Mouse (Mus musculus) erythroblast, adult 5-6 weeks (primary cell): ENCODE measurements around the gene Lct. TPM values are rescaled to one million over a fixed set of nuclear protein-coding genes. Genes with fewer than 3 reads are reported as not detected.
"Not testable (repeated sequence)": the region's sequence is repeated elsewhere in the genome, so short reads cannot be mapped to it uniquely, and the experiment has no call there.

Experiments
- ATAC-seq: replicated peaks from 2 replicates; pipeline ENCODE4 v1.8.0; 2016; ENCODE audit warnings: moderate number of reproducible peaks, mild to moderate bottlenecking, moderate TSS enrichment, inconsistent platforms; ENCODE audit not compliant: poor library complexity, low FRiP score, severe bottlenecking
- total RNA-seq, 2 experiments: library from RNA; stranded (forward) in 1 of 2; stranded (reverse) in 1 of 2; fragments of 150-400 nt in 1 of 2; fragments of 200-764, 138-1000 nt in 1 of 2; gene quantifications; 2 replicates each; pipeline versions ENCODE4 v1.2.3 to v1.2.4; 2015 to 2017; ENCODE audit warnings: low replicate concordance in 2 of 2

The Lct gene
- 0.42 and 0.58 TPM in 2 replicates for total RNA-seq (2015; ENCODE audit: low replicate concordance)
- total RNA-seq (2017; ENCODE audit: low replicate concordance): 0.14 and 0.34 TPM in 2 replicates

DNA sequence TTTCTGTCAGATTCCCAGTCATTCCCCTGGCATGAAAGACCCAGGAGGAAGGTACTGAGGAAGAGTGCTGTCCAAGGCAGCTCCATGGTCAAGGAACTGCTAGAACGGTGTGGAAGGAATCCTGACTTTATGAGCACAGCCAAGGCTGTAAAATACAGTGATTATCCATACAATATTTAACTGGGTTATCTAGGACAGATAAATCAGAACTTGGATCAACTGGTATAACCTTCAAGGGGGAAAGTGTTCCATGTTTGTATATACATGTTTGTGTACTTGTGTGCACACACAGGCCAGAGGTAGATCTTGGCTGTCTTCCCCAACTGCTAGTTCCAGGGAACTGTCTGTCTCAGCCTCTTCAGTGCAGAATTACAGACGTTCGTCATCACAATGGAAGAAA is at the start of gene Lct:
Gene Lct, minus strand, starts transcription at position 101 of the 400 bp plus-strand sequence.
- ATAC-seq: no peak

DNA sequence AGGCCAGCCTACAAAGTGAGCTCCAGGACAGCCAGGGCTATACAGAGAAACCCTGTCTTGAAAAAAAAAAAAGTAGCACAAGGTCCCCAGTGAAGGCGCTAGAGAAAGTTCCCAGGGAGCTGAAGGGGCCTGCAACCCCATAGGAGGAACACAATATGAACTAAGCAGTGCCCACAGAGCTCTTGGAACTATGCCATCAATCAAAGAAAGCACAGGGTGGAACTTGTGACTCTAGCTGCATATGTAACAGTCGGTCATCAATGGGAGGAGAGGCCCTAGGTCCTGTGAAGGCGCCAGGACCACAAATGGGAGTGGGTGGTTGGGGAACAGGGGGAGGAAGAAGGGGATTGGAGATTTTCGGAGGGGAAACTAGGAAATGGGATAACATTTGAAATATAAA is 48.7 kb upstream of the Lct start:
- ATAC-seq: no peak

DNA sequence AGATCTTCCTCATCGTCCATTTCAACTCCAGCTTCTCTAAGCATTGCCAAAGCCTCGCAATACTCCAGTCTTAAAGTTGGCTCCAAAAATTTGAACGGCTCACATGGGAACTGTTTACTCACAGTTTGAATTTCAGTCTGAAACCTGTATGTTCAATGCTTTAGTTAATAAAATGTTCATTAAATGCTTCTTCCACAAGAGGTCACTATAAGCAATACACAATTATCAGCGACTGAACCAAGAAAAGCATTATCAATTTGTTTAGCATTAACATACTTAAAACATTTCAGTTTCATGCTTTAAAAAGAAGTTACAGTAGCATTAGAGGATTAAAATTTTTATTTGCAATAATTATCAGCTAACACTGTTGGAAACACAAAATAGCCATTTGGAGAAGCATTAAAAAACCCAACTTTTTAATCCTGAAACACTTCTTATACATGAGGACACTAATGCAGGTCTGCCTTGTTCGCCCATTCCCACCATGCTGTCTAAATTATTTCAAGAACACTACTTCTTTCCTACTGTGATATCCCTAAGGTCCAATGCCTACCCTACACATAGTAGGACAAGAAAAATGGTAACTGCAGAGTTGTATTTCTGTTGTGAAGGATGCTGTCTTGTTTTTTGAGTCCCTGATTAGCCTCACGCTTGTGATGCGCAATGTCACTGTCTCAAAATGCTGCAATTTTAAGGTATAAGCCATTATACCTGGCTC is 44.2 kb upstream of the Lct start:
- ATAC-seq: 0 out of 2 replicates have a peak, but pooled peaks have one; percentile 55

DNA sequence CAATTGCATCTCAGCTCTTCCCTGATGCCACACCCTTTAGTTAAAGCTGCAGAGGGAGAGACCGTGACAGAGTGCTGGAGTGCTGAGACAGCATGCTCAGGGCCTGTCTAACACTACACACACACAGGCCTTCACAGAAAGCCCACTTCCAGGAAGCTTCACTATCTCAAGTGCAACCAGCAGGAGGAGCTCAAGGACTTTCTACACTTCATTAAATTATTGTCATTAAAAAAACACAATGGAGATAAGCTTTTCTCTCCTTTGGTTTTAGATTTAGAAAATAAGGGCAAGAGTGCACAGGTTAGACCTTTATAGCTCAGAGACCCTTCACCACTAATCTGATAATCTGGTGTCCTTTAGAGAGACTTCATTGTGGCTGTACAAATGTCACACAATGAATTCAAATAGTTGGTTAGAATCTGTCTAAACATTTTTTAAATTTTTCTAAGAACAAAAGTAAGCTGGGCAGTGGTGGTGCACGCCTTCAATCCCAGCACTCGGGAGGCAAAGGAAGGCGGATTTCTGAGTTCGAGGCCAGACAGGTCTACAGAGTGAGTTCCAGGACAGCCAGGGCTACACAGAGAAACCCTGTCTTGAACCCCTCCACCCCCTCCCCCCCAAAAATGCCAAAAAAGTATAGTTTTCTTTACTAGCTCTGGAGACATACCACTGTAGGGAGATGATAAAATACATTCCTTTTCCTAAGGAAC is 40.8 kb upstream of the Lct start:
- ATAC-seq: peak; percentile 69; the same call in 1 of the 2 replicates

DNA sequence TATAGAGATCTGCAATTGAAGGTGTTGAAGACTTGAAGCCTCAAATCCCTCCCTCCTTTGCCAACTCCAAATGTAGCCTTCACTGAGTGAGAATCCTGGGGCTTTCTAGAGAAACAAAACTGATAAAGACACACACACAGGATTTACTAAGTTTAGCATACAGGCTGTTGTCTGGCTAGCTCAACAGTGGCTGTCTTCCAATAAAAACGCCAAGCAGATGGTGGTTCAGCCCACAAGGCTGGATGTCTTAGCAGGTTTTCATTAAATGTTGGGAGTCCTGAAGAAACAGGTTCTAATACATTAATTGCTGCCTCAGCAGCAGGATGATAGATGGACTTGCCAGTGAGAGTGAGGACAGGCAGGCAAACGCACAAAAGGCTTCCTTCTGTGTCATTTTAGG is 32.5 kb upstream of the Lct start:
- ATAC-seq: no peak

DNA sequence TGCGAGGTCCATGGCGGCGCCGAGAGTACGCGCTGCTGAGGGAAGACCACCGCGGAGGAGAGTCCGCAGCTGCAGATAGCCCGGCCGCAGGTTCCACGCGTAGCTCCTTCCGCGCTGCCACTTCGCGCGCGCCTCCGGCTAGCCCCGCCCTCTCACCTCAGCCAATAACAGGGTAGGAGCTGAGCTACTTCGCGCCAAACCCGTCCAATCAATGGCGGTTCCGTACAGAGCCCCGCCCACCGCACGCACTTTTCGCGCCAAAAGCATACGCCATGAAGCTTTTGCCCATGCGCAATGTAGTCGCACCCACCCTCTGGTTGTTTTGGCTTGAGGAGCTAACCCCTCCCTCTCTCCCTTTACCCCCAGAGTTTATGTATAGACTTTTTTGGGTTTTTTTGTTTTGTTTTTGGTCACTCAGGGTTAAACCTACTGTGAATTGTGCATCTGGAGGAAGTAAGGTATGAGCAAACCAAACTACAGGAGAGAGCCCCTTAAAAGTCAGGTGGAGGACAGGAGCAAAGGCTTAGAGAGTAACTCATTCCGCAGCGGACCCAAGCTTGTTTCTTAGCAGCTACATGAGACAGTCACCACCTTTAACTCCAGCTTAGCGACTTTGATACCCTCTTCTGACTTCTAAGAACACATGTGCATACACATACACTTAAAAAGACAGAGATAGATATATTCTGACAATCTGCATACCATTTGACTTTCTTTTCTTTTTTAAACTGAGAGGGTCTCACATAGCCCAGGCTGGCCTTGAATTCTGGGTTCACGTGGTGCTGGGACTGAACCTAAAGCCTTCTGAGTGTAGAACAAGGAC is 31.6 kb upstream of the Lct start, which contains the start of gene Mcm6:
Gene Mcm6, minus strand, starts transcription at position 111 of the 823 bp plus-strand sequence.
- ATAC-seq: peak; percentile 85

DNA sequence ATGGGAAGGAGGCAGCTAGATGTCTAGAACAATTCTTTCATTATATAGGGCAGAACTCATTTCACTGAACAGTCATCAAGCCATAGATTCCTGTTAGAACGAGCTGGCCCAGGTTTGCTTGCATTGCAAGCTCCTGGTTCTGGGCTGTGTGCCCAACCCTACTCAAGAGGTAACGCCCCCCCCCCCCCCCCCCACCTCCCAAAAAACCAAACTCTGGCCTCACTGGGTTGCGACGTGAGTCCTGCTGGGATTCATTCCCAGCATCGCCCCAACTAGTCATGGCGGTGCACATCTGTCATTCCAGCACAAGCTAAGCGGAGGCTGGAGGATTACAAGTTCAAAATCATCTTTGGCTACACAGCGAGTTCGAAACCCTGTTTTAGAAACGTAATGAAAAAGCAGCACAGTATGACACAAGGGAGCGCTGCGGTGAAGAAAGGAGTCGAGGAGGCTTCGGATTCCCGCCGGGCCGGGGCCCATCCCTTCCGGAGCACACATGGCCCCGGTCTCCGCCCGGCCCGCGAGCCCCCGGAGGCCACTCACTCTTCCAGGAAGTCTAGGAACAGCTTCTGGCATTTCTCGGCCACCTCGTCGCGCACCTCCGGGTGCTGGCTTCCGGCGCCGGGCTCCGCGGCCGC is 30.9 kb upstream of the Lct start:
- no peak for ATAC-seq

DNA sequence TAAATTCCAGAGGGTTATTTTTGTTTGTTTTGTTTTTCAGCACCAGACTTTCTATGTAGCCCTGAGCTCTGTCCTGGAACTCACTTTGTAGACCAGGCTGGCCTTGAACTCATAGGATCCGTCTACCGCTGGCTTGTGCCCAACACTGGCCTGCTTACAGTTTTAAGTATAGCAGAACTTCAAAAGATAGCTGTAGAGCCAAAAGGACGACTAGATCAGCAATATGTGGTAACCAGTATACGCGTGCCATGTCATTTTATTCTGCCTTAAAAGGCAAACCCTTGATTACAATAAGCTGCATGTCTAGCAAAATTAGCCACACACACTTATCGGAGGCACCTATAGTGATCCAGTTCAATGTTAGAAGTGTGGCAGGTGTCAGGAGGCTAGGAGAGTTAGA is 30.2 kb upstream of the Lct start:
- ATAC-seq: 0 out of 2 replicates have a peak, but pooled peaks have one; percentile 16

DNA sequence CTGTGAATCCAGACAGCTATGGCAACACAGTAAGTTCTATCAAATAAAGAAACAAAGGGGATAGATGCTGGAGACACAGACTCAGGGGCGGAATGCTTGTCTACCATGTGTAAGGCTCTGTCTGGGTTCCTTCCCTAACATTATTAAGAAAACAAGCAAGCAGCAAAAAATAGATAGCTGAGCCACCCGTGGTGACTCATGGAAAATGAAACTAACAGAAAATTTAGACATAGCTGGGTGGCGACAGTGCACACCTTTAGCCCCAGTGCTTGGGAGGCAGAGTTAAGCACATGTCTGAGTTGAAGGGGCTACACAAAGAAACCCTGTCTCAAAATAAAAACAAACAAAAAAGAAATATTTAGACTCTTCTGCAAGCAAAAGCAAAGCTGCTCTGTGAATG is 29.3 kb upstream of the Lct start:
- peak; percentile 67 for ATAC-seq

DNA sequence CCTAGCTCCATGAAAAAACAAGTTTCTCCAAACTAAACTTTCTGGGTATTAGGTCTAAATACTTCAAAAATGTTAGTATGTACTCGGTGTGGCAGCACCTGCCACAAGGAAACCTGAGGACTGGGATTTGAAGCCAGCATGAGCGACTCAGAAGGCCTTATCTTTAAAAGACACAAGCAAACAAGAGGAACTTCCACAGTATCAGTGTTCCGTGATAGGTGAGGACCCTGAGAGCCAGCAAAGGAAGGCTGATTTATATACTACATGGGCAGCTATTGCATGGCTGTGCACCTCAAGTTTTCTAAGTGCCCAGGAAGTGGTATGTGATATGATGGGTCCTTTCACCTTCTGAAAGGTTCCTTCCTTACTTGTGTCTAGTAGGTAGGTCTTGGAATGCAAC is 25.0 kb upstream of the Lct start:
- ATAC-seq: no peak

DNA sequence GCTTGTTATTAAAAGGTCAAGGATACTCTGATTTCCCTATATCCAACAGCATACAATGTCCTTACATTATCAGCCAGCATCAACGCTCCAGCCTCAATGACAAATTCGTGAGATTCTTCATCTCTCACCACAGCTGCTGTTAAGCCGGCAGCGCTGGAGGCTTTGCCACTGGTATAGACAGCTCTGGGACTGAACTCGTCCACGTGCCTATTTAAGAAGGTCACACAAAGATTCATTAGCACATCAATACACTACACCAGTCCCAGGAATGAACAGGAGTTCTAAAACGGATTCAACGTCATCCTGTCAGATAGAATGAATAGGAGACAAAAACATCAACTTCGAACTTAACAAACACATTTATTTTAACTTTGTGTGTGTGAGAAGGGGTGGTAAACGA is 16.1 kb upstream of the Lct start:
- no peak for ATAC-seq

DNA sequence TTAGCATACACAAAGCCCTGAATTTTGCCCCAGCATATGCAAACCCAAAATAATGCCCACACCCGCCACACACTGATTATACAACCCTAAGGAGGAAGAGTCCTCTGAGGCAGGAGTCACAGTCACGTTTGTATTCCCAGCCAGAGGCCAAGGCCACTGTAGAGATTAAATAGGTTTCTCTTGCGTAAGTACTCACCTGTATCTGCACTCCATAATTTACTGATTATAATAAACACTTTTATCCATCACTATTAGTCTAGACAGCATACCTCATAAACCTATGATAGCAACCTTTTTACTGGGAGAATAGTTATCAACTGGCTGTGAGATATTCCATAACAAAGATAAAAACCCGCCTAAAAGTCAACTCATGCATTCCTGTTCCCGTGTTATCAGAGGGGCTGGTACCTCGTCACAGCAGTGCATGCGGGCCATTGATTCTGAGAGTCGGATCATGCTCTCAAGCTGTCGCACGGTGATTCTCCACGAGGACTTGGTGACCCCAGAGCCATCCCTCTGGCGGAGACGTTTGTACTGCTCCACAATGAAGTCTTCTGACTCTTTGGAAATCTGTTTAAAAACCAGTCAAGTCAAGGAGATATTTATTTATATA is 9.7 kb upstream of the Lct start:
- no peak for ATAC-seq

DNA sequence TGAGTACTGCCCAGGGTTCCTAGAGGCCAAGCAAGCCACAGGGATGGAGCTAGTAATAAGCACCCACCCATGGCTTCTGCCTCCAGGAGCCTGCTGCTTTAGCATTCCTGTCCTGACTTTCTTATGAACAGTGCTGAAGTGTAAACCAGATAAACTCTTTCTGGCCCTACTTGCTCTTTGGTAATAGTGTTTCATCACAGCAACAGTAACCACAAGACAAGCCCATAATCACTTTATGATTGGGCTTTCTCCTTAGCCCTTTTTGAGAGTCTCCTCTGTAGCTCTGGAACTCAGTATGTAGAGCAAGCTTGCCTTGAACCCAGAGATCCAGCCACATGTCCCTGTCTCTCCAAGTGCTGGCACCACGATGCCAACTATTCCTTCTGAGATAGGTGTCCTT is 2.2 kb upstream of the Lct start:
- ATAC-seq: no peak

DNA sequence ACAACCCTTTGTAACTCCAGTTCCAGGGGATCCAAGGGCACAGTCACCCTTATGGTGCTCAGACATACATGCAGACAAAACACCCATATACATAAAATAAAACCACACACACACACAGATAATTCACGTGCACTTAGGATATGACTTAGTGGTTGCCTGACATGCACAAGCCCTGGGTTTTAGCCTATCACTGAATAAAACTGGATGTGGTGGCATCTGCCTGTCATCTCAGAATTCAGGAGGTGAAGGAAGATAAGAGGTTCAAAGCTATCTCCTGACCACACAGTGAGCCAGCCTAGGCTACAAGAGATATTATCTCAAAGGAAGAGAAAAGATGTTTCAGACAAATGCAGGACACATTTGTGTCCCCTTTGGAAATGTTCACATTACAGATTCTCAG is 953 bp downstream of the Lct start:
- ATAC-seq: no peak

DNA sequence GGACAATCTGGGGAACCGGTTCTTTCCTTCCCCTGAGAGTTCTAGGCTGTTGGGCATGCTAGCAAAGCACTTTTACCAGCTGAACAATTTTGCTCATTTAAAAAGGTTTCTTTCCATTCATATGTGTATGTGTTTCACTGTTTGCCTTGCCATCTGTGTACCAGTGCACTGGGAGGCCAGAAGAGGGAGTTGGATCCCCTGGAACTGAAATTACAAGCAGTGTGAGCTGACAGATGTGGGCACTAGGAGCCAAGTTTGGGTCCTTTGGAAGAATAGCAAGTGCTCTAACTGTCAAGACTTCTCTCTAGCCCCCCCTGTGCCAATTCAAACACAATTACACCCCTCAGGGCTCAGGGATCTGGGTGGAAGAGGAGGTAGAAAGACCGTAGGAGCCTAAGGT is 3.3 kb downstream of the Lct start:
- no peak for ATAC-seq

DNA sequence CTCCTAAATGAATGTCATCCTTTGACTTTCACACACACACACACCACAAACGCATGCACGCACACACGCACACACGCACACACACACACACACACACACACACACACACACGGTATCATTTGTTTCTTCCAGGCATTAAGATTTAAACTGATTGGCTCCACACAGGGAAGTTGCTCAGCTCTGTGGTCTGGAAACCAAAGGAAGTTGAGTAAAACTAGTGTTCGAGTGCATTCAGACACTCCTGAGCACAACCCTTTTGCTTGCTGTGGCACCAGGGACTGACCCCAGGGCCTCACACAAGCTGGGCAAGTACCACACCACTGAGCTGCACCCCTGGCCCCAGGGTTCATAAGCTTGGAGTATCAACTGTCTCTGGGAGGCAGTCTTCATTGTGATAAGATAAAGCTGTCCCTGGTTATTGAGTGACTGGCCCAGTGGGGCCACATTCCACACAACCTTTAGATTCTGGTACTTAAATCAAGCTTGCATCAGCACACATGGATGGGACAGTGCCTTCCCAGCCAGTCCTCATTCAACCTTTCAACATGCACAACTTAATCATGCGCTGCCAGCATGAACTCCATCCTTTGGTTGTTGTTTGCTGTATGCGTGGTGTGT is 5.0 kb downstream of the Lct start:
- ATAC-seq: no peak

DNA sequence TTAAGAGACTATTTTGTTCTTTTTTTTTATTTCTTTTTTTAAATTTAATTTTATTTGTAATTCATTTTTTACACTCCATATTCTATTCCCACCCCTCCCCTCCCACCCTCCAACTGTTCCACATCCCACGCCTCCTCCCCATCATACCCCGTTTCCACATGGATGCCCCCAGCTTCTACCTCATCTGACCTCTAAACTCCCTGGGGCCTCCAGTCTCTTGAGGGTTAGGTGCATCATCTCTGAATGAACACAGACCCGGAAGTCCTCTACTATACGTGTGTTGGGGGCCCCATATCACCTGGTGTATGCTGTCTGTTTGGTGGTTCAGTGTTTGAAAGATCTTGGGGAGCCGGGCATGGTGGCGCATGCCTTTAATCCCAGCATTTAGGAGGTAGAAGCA is 8.9 kb downstream of the Lct start:
- not testable (repeated sequence) for ATAC-seq

DNA sequence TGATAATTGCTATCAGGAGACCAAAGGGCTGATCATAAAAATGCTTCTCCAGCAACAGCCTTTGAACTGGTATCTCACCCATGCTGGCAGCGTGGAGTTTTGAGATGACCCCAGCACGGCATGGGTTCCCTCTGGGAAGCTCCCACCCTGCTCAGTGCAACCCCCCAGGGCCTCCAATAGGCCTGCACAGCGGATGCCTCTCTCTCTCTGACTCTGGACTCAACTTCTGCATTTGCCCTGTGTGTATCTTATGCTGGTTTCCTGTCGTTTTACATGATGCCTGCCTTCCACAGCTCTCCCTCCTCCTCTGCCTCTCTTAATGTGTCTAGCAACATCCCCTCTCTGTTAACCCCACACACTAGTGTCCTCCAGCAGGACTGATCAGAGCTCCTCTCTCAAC is 13.5 kb downstream of the Lct start:
- no peak for ATAC-seq

DNA sequence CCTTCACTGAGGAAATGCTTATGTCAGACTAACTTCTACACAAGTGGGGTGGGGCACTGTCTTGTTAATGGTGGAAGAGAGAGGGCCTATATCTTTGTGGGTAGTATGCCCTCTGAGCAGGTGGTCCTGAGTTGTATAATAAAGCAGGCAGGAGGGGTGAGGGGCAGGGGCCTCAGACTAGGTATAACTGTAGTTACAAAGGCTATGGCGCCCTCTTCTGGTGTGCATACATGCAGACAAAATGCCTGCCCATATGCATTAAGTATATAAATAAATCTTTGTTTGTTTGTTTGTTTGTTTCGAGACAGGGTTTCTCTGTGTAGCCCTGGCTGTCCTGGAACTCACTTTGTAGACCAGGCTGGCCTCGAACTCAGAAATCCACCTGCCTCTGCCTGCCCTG is 19.1 kb downstream of the Lct start:
- no peak for ATAC-seq
